ENCODE assay signal across 20 mouse cellular contexts in genomic region chr5:87340461-87340860, GRCm38 (mm10). TPM values are rescaled to one million over a fixed set of nuclear protein-coding genes. Genes with fewer than 3 reads are reported as not detected.
"Had no signal": no experiment of that assay in that cellular context is flagged by ENCODE, and none has a peak within 500 bp of the region (broad histone marks: within the 10 kb centered on the region; RNA-seq: fewer than 3 reads in every experiment).

No protein-coding gene starts in this region.

- H3K4me3 ChIP-seq: hindbrain, embryonic 15.5 days; limb, embryonic 15.5 days; midbrain, embryonic 13.5 days; myocyte; neural tube, embryonic 15.5 days had no signal

- ATAC-seq: intestine, embryonic 16.5 days; midbrain, embryonic 13.5 days had no signal

- H3K4me1 ChIP-seq: hindbrain, embryonic 15.5 days; limb, embryonic 15.5 days; midbrain, embryonic 13.5 days; neural tube, embryonic 15.5 days had no signal

- H3K36me3 ChIP-seq: hindbrain, embryonic 15.5 days; limb, embryonic 15.5 days; midbrain, embryonic 13.5 days; neural tube, embryonic 15.5 days had no signal

- H3K27ac ChIP-seq: hindbrain, embryonic 15.5 days; limb, embryonic 15.5 days; liver, embryonic 14.5 days; midbrain, embryonic 13.5 days; neural tube, embryonic 15.5 days had no signal

- H3K9ac ChIP-seq: hindbrain, embryonic 15.5 days; limb, embryonic 15.5 days; liver, embryonic 14.5 days; midbrain, embryonic 13.5 days; neural tube, embryonic 15.5 days had no signal

- H3K4me2 ChIP-seq: hindbrain, embryonic 15.5 days; limb, embryonic 15.5 days; midbrain, embryonic 13.5 days; neural tube, embryonic 15.5 days had no signal

- H3K27me3 ChIP-seq: hindbrain, embryonic 15.5 days; limb, embryonic 15.5 days; midbrain, embryonic 13.5 days; neural tube, embryonic 15.5 days had no signal

- DNase-seq: layer of hippocampus, adult 9-11 months; layer of hippocampus, postnatal 36 days; lung, adult 18-20 months; right cerebral cortex, adult 18-20 months; right cerebral cortex, postnatal 25 days; thymus, adult 18-20 months; thymus, postnatal 14 days had no signal

- H3K9me3 ChIP-seq: hindbrain, embryonic 15.5 days; limb, embryonic 15.5 days; midbrain, embryonic 13.5 days; neural tube, embryonic 15.5 days had no signal

RNA-seq across cellular contexts. Expression of gene Ugt2a3, which starts 3.5 kb away (rescaled TPM):
- total RNA-seq: layer of hippocampus, adult 18-20 months; layer of hippocampus, postnatal 36 days; left cerebral cortex, adult 8-10 months; left cerebral cortex, postnatal 25 days had no signal
- polyA plus RNA-seq: hindbrain, embryonic 15.5 days; limb, embryonic 11.5 days; limb, embryonic 15.5 days; liver, embryonic 14.5 days; lung, embryonic 16.5 days; midbrain, embryonic 13.5 days; myocyte; neural tube, embryonic 11.5 days; neural tube, embryonic 15.5 days had no signal
